Mouse (Mus musculus): ENCODE measurements around the gene Smim5. TPM values are rescaled to one million over a fixed set of nuclear protein-coding genes. Genes with fewer than 3 reads are reported as not detected.
A peak's percentile ranks its signal among the peaks of the same experiment; 100 is the strongest.

Gene Smim5
- polyA plus RNA-seq, 1 experiment from 2014 or later: 4.6 TPM

DNA sequence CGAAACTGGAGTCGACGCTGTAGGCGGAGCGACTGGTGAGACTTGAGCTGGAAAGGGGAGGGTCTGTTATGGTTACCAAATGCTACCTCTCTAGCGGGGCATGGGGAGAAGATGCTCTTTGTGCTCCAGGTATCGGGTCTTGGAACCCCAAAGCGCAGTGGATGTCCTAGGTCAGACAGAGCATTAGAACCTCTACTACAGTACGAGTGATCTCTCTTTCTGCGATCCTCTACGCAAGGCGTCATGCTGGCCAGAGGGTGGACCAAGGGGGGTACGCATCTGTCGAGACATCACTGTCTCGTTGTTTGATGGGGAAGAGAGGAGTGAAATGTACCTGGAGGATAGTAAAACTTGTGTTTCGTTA is 34.0 kb downstream of the Smim5 start:
- peak overlapping the region; percentile 77 for H3K4me3 ChIP-seq (replicated peaks; ENCODE audit: low read length)
- H3K36me3 ChIP-seq (replicated peaks; ENCODE audit: control insufficient read depth, insufficient read depth): peaks cover 39% of the 10 kb centered on the region
- H3K4me1 ChIP-seq (replicated peaks; ENCODE audit: control insufficient read depth, insufficient read depth, low read length): peaks cover 23% of the 10 kb centered on the region
- H3K27ac ChIP-seq: peak overlapping the region; percentile 34
- under 1% methylated on average over 16 of the region's 16 CpGs for WGBS
- peak overlapping the region; percentile 77 for H3K9ac ChIP-seq
- 0 out of 2 replicates have a peak, but pooled peaks have one; percentile 4 for ATAC-seq (ENCODE audit: low FRiP score)
- no peaks in the 10 kb centered on the region for H3K27me3 ChIP-seq (ENCODE audit: control insufficient read depth, insufficient read depth, low read length)
- DNase-seq (ENCODE audit: low spot score): no peak
- no peaks in the 10 kb centered on the region for H3K9me3 ChIP-seq (ENCODE audit: control insufficient read depth, low read length)
- peak overlapping the region; percentile 90 for H3K4me2 ChIP-seq (replicated peaks)

- H3K9me3 ChIP-seq (ENCODE audit: control insufficient read depth, low read length): no peaks in the 10 kb centered on the region
- H3K9ac ChIP-seq: no peak overlapping the region; the same call in 1 of the 2 replicates
- DNase-seq (ENCODE audit: low spot score) (peak; percentile 91), ATAC-seq (ENCODE audit: low FRiP score) (no peak)
- H3K27me3 ChIP-seq (ENCODE audit: control insufficient read depth, insufficient read depth, low read length): no peaks in the 10 kb centered on the region
- H3K4me3 ChIP-seq (replicated peaks; ENCODE audit: low read length): no peak overlapping the region
- WGBS: 36% methylated on average over 6 of the region's 6 CpGs
- H3K36me3 ChIP-seq (replicated peaks; ENCODE audit: control insufficient read depth, insufficient read depth): peaks cover 94% of the 10 kb centered on the region
- H3K27ac ChIP-seq: no peak overlapping the region
- H3K4me1 ChIP-seq (replicated peaks; ENCODE audit: control insufficient read depth, insufficient read depth, low read length): peaks cover 4% of the 10 kb centered on the region
- H3K4me2 ChIP-seq (replicated peaks): no peak overlapping the region
Observed at GRCm38 (mm10) chr11:115939690-115940329, 40.0 kb downstream of the Smim5 start.

- H3K4me1 ChIP-seq (replicated peaks; ENCODE audit: control insufficient read depth, insufficient read depth, low read length): no peaks in the 10 kb centered on the region
- ATAC-seq (ENCODE audit: low FRiP score): no peak
- H3K9ac ChIP-seq: no peak overlapping the region
- no peak overlapping the region for H3K4me3 ChIP-seq (replicated peaks; ENCODE audit: low read length)
- H3K9me3 ChIP-seq (ENCODE audit: control insufficient read depth, low read length): no peaks in the 10 kb centered on the region
- 88% methylated on average over 7 of the region's 7 CpGs for WGBS
- H3K27ac ChIP-seq: no peak overlapping the region
- no peak for DNase-seq (ENCODE audit: low spot score)
- H3K4me2 ChIP-seq (replicated peaks): no peak overlapping the region
- no peaks in the 10 kb centered on the region for H3K27me3 ChIP-seq (ENCODE audit: control insufficient read depth, insufficient read depth, low read length)
- peaks cover 90% of the 10 kb centered on the region for H3K36me3 ChIP-seq (replicated peaks; ENCODE audit: control insufficient read depth, insufficient read depth)
Observed at GRCm38 (mm10) chr11:115941980-115942379, 42.2 kb downstream of the Smim5 start.

DNA sequence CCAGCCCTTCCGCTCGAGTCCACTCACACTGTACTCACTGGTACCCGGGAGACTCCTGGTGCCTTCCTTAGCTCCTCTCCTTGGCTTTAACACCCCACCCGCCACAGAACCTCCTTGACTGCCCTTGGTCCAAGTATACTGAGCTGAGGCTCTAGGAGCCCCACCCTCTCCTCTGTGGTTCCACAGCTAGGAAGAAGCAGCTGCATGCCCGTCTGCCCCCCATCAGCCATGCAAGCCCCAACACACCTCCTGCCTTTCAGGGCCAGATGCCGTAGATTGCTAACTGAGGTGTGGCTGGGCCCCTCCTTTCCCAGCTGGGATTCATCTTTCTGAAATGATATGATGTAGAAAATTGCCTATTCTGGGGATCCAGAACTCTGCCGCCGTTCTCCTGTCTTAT is 45.5 kb downstream of the Smim5 start:
- no peak for DNase-seq (ENCODE audit: low spot score)
- Histone ChIP-seq H3K36me3 (replicated peaks; ENCODE audit: control insufficient read depth, insufficient read depth) (peaks cover 79% of the 10 kb centered on the region), H3K9ac (no peak overlapping the region), H3K27me3 (ENCODE audit: control insufficient read depth, insufficient read depth, low read length) (no peaks in the 10 kb centered on the region), H3K9me3 (ENCODE audit: control insufficient read depth, low read length) (no peaks in the 10 kb centered on the region), H3K4me2 (replicated peaks) (no peak overlapping the region), H3K4me1 (replicated peaks; ENCODE audit: control insufficient read depth, insufficient read depth, low read length) (peaks cover 6% of the 10 kb centered on the region; the same call in 1 of the 2 replicates), H3K4me3 (replicated peaks; ENCODE audit: low read length) (no peak overlapping the region), H3K27ac (no peak overlapping the region)
- WGBS: 91% methylated on average over 8 of the region's 8 CpGs
- ATAC-seq (ENCODE audit: low FRiP score): no peak

- H3K4me3 ChIP-seq (replicated peaks; ENCODE audit: low read length): no peak overlapping the region
- 90% methylated on average over 9 of the region's 9 CpGs for whole genome bisulfite sequencing
- no peak for DNase-seq (ENCODE audit: low spot score)
- no peaks in the 10 kb centered on the region for H3K9me3 ChIP-seq (ENCODE audit: control insufficient read depth, low read length)
- H3K27ac ChIP-seq: peak overlapping the region; percentile 43; the same call in 1 of the 2 replicates
- peaks cover 79% of the 10 kb centered on the region for H3K36me3 ChIP-seq (replicated peaks; ENCODE audit: control insufficient read depth, insufficient read depth)
- H3K4me1 ChIP-seq (replicated peaks; ENCODE audit: control insufficient read depth, insufficient read depth, low read length): peaks cover 6% of the 10 kb centered on the region; the same call in 1 of the 2 replicates
- no peak overlapping the region for H3K9ac ChIP-seq
- no peak for ATAC-seq (ENCODE audit: low FRiP score)
- no peaks in the 10 kb centered on the region for H3K27me3 ChIP-seq (ENCODE audit: control insufficient read depth, insufficient read depth, low read length)
- no peak overlapping the region for H3K4me2 ChIP-seq (replicated peaks)
Observed at GRCm38 (mm10) chr11:115946221-115946828, 46.6 kb downstream of the Smim5 start.

DNA sequence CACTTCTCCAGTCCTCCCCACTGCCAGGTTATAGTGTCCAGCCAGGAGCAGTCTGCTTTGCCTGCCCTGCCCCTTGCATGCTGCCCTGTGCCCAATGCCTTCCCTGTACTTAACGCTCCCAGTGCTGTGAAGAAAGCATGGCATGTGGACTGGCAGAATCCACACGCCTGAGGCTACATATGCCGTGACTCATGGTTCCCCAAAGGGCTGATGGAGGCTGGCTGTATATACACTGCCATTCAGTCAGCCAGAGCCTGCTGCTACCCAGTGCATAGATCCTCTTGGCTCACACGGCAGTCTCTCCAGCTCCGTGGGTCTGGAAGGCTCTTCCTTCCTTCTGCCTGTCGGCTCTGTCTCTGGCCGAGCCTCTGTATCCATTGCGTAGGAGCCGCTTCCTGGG is 48.5 kb downstream of the Smim5 start:
- Histone ChIP-seq H3K9ac (no peak overlapping the region), H3K4me1 (replicated peaks; ENCODE audit: control insufficient read depth, insufficient read depth, low read length) (peaks cover 6% of the 10 kb centered on the region; the same call in 1 of the 2 replicates), H3K9me3 (ENCODE audit: control insufficient read depth, low read length) (no peaks in the 10 kb centered on the region), H3K36me3 (replicated peaks; ENCODE audit: control insufficient read depth, insufficient read depth) (peaks cover 79% of the 10 kb centered on the region), H3K27me3 (ENCODE audit: control insufficient read depth, insufficient read depth, low read length) (no peaks in the 10 kb centered on the region), H3K4me3 (replicated peaks; ENCODE audit: low read length) (no peak overlapping the region), H3K27ac (no peak overlapping the region), H3K4me2 (replicated peaks) (no peak overlapping the region)
- ATAC-seq (ENCODE audit: low FRiP score): no peak
- WGBS: 85% methylated on average over 9 of the region's 9 CpGs
- DNase-seq (ENCODE audit: low spot score): no peak

- no peak overlapping the region for H3K4me3 ChIP-seq (replicated peaks; ENCODE audit: low read length)
- peaks cover 6% of the 10 kb centered on the region; the same call in 1 of the 2 replicates for H3K4me1 ChIP-seq (replicated peaks; ENCODE audit: control insufficient read depth, insufficient read depth, low read length)
- 67% methylated on average over 2 of the region's 2 CpGs for WGBS
- H3K9ac ChIP-seq: no peak overlapping the region
- peaks cover 73% of the 10 kb centered on the region for H3K36me3 ChIP-seq (replicated peaks; ENCODE audit: control insufficient read depth, insufficient read depth)
- peak overlapping the region; percentile 67 for H3K27ac ChIP-seq
- H3K9me3 ChIP-seq (ENCODE audit: control insufficient read depth, low read length): no peaks in the 10 kb centered on the region
- no peaks in the 10 kb centered on the region for H3K27me3 ChIP-seq (ENCODE audit: control insufficient read depth, insufficient read depth, low read length)
- H3K4me2 ChIP-seq (replicated peaks): no peak overlapping the region
- peak; percentile 38 for DNase-seq (ENCODE audit: low spot score)
- ATAC-seq (ENCODE audit: low FRiP score): peak; percentile 69; the same call in 1 of the 2 replicates
Observed at GRCm38 (mm10) chr11:115950719-115951118, 51.0 kb downstream of the Smim5 start.

DNA sequence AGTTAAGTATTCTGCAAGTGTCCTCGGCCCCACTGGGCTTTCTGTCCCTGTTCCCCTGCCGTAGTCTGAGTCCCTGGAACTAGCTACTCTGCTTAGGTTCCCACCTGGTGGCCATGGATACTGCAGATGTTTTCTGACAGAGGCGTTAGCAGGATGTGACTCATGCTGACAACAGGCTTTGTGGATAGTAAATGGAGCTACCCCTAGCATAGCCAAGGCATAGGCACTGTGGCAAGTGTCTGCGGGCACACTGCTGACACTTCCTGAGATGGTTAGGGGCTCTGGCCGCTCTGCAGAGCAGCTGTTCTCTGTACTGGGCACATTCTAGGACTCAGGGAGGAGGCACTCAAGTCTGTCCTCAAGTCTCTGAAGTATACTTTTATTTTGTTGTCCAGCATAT is 54.9 kb downstream of the Smim5 start:
- 70% methylated on average over 5 of the region's 5 CpGs for WGBS
- Histone ChIP-seq H3K9me3 (ENCODE audit: control insufficient read depth, low read length) (no peaks in the 10 kb centered on the region), H3K9ac (no peak overlapping the region), H3K36me3 (replicated peaks; ENCODE audit: control insufficient read depth, insufficient read depth) (peaks cover 73% of the 10 kb centered on the region), H3K4me1 (replicated peaks; ENCODE audit: control insufficient read depth, insufficient read depth, low read length) (peaks cover 10% of the 10 kb centered on the region; the same call in 1 of the 2 replicates), H3K27ac (0 out of 2 replicates have a peak overlapping the region, but pooled peaks have one; percentile 38), H3K27me3 (ENCODE audit: control insufficient read depth, insufficient read depth, low read length) (no peaks in the 10 kb centered on the region), H3K4me2 (replicated peaks) (no peak overlapping the region), H3K4me3 (replicated peaks; ENCODE audit: low read length) (no peak overlapping the region)
- DNase-seq (ENCODE audit: low spot score) (no peak), ATAC-seq (ENCODE audit: low FRiP score) (no peak)

- peak; percentile 40 for DNase-seq (ENCODE audit: low spot score)
- ATAC-seq (ENCODE audit: low FRiP score): no peak
- Histone ChIP-seq H3K27ac (peak overlapping the region; percentile 65), H3K9ac (no peak overlapping the region), H3K36me3 (replicated peaks; ENCODE audit: control insufficient read depth, insufficient read depth) (peaks cover 73% of the 10 kb centered on the region), H3K4me3 (replicated peaks; ENCODE audit: low read length) (no peak overlapping the region), H3K27me3 (ENCODE audit: control insufficient read depth, insufficient read depth, low read length) (no peaks in the 10 kb centered on the region), H3K9me3 (ENCODE audit: control insufficient read depth, low read length) (no peaks in the 10 kb centered on the region), H3K4me1 (replicated peaks; ENCODE audit: control insufficient read depth, insufficient read depth, low read length) (peaks cover 9% of the 10 kb centered on the region; the same call in 1 of the 2 replicates), H3K4me2 (replicated peaks) (no peak overlapping the region)
- 53% methylated on average over 10 of the region's 10 CpGs for WGBS
Observed at GRCm38 (mm10) chr11:115955195-115955858, 55.6 kb downstream of the Smim5 start.
